Mouse (Mus musculus): ENCODE measurements at regions not wholly inside any gene's neighbourhood (a gene's known extent, or its start where the extent isn't known, plus 50 kb on each side); places are given as distances from the start of the nearest gene placed in this dataset.

DNA sequence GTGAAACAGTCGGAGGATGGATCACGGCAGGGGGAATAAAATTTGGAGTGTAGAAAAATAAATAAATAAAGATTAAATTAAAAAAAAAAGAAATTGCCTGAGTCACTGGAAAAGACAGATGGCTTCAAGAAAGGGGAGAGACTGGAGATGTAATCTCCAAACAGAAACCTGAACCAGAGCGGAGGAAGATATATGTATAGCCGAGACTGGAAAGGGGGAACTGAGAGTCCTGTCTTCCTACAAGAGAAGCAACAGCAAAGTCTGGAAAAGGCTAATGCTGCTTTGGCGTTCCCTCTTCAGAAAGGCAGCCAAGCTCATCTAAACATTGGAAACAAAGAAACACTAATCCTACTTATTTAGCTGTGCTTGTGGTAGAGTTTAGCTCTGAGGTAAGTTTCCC lies 619.6 kb downstream of the Pom121l12 start:
- Histone ChIP-seq H3K4me3 (ENCODE audit: low read depth, low read length) (no peak overlapping the region), H3K27ac (ENCODE audit: low read depth) (no peak overlapping the region), H3K4me1 (replicated peaks; ENCODE audit: control insufficient read depth, insufficient read depth, low read length) (no peaks in the 10 kb centered on the region), H3K27me3 (replicated peaks; ENCODE audit: control insufficient read depth, insufficient read depth, low read length) (no peaks in the 10 kb centered on the region), H3K4me2 (ENCODE audit: low read length) (no peak overlapping the region), H3K9ac (ENCODE audit: low read length) (no peak overlapping the region), H3K36me3 (ENCODE audit: control insufficient read depth, insufficient read depth, low read length) (no peaks in the 10 kb centered on the region), H3K9me3 (ENCODE audit: control insufficient read depth, low read length) (no peaks in the 10 kb centered on the region)
- no peak for ATAC-seq (replicated peaks; ENCODE audit: low FRiP score, low TSS enrichment, low read depth)
- DNase-seq (ENCODE audit: low spot score) = no peak
- WGBS = 77% methylated on average over 5 of the region's 5 CpGs

DNA sequence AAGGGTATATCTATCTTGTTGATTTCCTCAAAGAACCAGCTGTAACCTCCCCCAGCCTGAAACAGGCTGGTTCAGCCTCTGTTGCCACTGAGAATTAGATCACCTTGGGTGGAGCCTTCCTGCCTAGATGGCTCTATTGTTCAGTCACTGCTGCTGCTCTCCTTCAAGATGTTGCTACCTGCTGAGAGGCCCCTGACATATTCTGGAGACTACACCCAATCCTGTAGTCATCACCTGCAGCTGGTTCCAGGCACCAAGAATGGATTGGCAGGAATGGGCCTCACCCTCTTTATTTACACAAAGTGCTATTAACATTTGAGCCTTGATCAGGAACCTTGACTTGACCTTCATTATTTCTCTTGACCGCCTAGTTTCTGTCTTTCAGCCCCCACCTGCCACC lies 622.8 kb downstream of the Pom121l12 start:
- no peaks in the 10 kb centered on the region for H3K36me3 ChIP-seq (ENCODE audit: control insufficient read depth, insufficient read depth, low read length)
- H3K4me1 ChIP-seq (replicated peaks; ENCODE audit: control insufficient read depth, insufficient read depth, low read length) = no peaks in the 10 kb centered on the region
- H3K27ac ChIP-seq (ENCODE audit: low read depth) = no peak overlapping the region
- WGBS = 71% methylated on average over 1 of the region's 1 CpGs
- DNase-seq (ENCODE audit: low spot score) (no peak), ATAC-seq (replicated peaks; ENCODE audit: low FRiP score, low TSS enrichment, low read depth) (no peak)
- no peak overlapping the region for H3K4me2 ChIP-seq (ENCODE audit: low read length)
- no peak overlapping the region for H3K9ac ChIP-seq (ENCODE audit: low read length)
- no peak overlapping the region for H3K4me3 ChIP-seq (ENCODE audit: low read depth, low read length)
- H3K9me3 ChIP-seq (ENCODE audit: control insufficient read depth, low read length) = no peaks in the 10 kb centered on the region
- H3K27me3 ChIP-seq (replicated peaks; ENCODE audit: control insufficient read depth, insufficient read depth, low read length) = no peaks in the 10 kb centered on the region

DNA sequence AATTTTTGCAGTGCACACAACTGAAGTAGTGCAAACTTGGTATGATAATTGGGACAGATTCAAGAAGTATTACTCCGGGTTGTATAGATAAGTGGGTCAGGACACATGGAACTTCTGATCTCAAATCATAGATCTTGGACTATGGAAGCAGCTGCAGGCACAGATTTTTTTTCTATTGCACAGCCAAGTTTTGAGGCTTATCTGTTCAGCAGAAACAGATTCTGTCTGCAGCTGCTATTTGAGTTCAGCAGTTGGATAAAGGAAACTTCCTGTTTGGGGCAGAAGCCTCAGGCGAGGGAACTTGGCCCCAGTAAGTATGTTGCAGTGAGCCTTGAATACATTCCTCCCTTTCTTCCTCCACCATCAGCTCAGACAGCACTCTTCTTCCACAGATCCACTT lies 650.9 kb downstream of the Pom121l12 start:
- Histone ChIP-seq H3K4me1 (replicated peaks; ENCODE audit: control insufficient read depth, insufficient read depth, low read length) (no peaks in the 10 kb centered on the region), H3K9ac (ENCODE audit: low read length) (no peak overlapping the region), H3K4me2 (ENCODE audit: low read length) (no peak overlapping the region), H3K27me3 (replicated peaks; ENCODE audit: control insufficient read depth, insufficient read depth, low read length) (no peaks in the 10 kb centered on the region), H3K9me3 (ENCODE audit: control insufficient read depth, low read length) (no peaks in the 10 kb centered on the region), H3K36me3 (ENCODE audit: control insufficient read depth, insufficient read depth, low read length) (no peaks in the 10 kb centered on the region), H3K4me3 (ENCODE audit: low read depth, low read length) (no peak overlapping the region), H3K27ac (ENCODE audit: low read depth) (no peak overlapping the region)
- DNase-seq (ENCODE audit: low spot score) = no peak
- WGBS = 39% methylated on average over 2 of the region's 2 CpGs
- no peak for ATAC-seq (replicated peaks; ENCODE audit: low FRiP score, low TSS enrichment, low read depth)

DNA sequence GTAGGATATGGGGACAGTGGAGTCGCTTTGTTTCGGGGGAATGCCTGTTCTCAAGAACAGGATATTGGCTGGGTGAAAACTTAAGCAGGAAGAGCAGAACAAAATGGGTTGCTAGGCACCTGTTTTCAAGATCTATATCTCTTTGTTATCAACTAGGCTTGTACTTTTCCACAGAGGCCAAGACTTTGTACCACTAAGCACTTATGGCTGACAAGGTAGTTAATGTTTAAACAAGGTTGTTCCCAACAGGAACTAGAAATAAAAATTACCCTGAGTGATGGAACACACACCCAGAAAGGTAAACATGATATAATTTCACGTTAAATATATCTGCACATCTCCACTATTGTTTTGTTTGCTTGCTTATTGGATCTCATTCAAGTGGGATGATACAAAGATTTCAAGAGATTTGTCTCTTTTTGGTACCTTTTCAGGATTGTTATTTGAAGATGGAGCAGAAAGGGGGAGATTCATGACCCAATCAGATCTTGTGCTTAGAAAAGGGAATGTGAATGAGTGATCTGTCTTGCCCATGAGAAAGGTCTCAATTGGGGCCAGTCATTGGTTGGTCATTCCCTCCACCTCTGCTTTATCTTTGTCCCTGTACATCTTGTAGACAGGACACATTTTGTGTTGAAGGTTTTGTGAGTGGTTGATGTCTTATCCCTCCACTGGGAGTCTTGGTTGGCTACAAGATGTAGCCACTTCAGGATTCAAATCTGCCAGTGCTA lies 675.1 kb downstream of the Pom121l12 start:
- H3K9ac ChIP-seq (ENCODE audit: low read length) = no peak overlapping the region
- DNase-seq (ENCODE audit: low spot score) = no peak
- H3K36me3 ChIP-seq (ENCODE audit: control insufficient read depth, insufficient read depth, low read length) = no peaks in the 10 kb centered on the region
- peak; percentile 64; the same call in 1 of the 2 replicates for ATAC-seq (replicated peaks; ENCODE audit: low FRiP score, low TSS enrichment, low read depth)
- H3K27me3 ChIP-seq (replicated peaks; ENCODE audit: control insufficient read depth, insufficient read depth, low read length) = no peaks in the 10 kb centered on the region
- 75% methylated on average over 3 of the region's 3 CpGs for WGBS
- H3K27ac ChIP-seq (ENCODE audit: low read depth) = no peak overlapping the region
- H3K9me3 ChIP-seq (ENCODE audit: control insufficient read depth, low read length) = no peaks in the 10 kb centered on the region
- no peaks in the 10 kb centered on the region for H3K4me1 ChIP-seq (replicated peaks; ENCODE audit: control insufficient read depth, insufficient read depth, low read length)
- no peak overlapping the region for H3K4me2 ChIP-seq (ENCODE audit: low read length)
- no peak overlapping the region for H3K4me3 ChIP-seq (ENCODE audit: low read depth, low read length)

DNA sequence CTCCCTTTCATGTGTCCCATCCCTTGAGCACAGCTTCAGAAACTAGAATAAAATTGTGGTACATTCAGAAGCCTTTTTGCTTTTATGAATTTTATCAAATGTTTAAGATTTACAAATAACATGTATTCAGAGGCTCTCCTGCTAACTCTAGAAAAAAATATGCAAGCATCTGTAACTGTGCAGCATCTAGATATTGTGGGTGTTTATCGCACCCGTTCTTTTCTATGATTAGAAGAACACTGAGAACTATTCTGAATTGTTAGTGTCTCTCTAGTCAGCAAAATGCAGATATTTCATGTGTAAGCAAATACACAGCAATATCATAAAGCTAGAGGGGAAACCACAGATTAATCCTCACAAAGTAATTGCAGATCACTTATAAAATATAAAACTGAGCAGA lies 709.4 kb downstream of the Pom121l12 start:
- H3K27ac ChIP-seq (ENCODE audit: low read depth) = no peak overlapping the region
- ATAC-seq (replicated peaks; ENCODE audit: low FRiP score, low TSS enrichment, low read depth) (no peak), DNase-seq (ENCODE audit: low spot score) (no peak)
- H3K4me2 ChIP-seq (ENCODE audit: low read length) = no peak overlapping the region
- H3K4me3 ChIP-seq (ENCODE audit: low read depth, low read length) = no peak overlapping the region
- no peak overlapping the region for H3K9ac ChIP-seq (ENCODE audit: low read length)
- H3K4me1 ChIP-seq (replicated peaks; ENCODE audit: control insufficient read depth, insufficient read depth, low read length) = no peaks in the 10 kb centered on the region
- no peaks in the 10 kb centered on the region for H3K27me3 ChIP-seq (replicated peaks; ENCODE audit: control insufficient read depth, insufficient read depth, low read length)
- 89% methylated on average over 2 of the region's 2 CpGs for WGBS
- no peaks in the 10 kb centered on the region for H3K36me3 ChIP-seq (ENCODE audit: control insufficient read depth, insufficient read depth, low read length)
- H3K9me3 ChIP-seq (ENCODE audit: control insufficient read depth, low read length) = no peaks in the 10 kb centered on the region

Measured in intestine, embryonic 14.5 days (tissue).